Mouse (Mus musculus): ENCODE data around the gene Klb.

Klb gene

DNA sequence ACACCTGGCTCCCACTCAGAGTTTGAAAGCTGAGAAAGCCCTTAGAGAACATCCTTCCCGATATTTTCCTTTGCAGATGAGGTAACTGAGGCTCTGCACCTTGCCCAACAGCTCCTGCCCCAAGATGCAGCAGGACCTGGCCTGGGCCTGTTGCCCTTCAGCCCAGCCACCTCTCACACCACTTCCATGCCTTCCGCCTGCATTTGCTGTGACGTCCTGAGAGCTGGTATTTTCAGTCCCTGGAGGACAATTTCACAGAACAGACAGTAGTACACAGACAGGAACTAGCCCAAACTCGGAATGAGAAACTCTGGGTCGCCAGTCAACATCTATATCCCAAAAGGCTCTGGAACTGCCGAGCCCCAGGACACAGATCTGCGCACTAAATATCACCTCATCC lies 26.6 kb downstream of the Klb start:
- DNase-seq (ENCODE audit: low spot score in 2 of 2): no peak

DNA sequence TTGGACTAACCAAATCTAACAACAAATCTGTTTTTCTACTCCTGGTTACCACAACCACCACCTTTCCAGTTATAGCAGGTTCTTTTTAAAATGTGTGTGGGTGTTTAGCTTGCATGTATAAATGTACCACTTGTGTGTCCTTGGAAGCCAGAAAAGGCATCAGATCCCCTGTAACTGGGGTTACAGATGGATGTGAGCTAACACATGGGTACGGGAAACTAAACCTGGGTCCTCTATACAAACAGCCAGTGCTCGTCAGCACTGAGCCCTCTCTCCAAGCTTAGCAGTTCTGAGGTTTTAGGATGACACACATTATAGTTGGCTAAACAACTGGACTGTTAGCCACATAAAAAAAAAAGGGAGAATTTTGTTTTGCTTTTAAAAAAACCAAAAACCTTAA lies 37.6 kb downstream of the Klb start:
- no peak for DNase-seq (ENCODE audit: low spot score in 2 of 2)

DNA sequence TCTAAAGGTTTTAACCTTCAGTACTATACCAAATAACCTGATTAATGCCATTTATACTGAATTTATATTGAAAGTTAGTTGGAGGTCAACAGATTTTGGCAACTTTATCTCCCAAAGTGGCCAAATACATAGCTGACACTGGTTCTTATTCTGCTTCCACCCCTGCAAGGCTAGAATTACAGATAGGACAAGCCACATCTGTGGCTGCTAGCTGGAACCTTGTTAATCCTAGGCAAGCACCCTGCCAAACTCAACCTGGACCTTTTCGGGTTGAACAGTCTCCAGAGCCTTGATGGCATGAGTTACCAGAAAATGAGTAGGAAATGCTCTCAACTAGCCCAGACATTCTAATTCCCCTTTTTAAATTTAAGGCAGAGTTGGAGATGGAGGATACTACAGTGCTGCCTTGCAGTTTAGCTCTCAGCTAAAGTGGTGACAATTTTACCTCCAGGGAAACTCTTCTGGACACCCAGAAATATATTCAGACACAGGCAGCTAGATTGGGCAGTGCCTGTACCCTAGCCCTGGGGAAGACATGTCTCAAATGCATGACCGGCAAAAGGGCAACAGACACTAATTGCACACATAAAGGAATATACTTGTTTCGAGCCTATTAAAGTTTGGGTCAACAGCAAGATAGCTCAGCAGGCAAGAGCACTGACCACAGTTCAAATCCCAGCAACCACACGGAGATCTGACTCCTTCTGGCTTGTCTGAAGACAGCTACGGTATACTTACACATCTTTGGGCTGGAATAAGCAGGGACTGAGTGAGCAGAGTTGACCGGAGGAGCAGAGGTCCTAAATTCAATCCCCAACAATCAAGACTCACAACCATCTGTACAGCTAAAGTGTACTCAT lies 39.1 kb downstream of the Klb start:
- DNase-seq (ENCODE audit: low spot score in 2 of 2): no peak

DNA sequence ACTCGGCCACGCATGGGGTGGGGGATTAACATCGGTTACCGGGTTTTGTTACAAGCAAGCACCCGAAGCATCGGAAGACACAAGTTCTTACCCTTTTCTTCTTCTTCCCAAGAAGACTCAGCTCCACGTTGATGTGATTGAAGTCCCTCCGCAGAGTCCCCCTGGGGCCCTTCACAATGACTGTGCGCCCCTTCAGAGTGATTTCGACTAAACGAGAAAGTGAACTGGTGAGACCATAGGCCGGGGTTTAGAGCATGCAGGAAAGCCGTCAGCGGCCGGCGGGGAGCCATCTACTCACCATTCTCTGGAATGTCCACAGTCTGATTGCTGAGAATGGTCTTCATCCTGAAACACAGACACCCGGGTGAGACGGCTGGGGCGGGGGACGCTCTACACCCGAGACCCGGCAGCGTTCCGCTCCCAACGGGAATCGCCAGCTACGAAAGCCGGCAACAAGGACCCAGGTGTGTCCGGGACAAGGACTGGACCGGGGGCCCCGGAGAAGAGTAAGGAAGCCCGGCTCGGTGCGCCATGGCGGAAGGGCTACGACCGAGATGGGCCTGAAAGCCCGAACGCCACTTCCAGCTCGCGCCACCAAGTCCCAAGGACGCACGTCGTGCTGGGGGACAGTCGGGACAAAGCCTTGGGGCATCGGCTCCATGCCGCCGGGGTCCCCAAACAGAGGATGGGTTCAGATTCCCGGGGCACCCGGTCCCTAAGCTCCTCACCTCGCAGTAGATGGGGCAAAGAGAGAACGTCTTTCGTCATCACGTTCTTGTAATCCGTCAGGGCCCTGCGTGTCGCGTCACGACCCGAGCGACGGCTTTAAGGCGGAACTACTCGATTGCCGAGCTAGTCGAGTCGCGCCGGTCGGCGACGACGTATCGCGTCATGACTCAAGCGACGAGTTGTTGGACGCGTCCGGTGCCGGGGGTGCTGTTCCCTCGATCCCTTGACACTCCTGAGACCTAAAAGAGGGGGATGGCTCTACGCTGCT lies 42.8 kb downstream of the Klb start, which contains the start of the genes Rpl9 and Lias:
Gene Rpl9, minus strand, starts transcription at position 797 of the 997 bp plus-strand sequence.
Gene Lias, plus strand, starts transcription at position 850 of the 997 bp plus-strand sequence.
- DNase-seq (ENCODE audit: low spot score in 2 of 2): peak; percentile 98

DNA sequence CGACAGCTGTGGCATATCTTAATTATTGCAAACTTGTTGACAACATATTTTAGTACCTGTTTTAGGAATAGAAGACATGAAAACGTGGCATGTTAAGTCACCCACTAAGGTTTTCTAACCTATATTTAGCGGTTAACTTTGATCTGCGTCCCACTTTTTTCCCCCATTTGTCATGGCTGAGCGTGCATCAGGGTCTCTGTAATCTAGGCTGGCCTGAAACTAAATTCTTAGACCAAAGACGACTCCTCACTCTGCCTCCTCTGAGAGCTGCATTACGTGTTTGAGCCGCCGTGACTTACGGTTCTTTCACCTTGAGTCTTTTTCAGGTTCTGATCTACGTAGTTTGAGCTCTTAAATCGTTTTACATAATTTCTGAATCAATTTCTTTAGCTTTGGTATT lies 43.6 kb downstream of the Klb start:
- DNase-seq (ENCODE audit: low spot score in 2 of 2): no peak

DNA sequence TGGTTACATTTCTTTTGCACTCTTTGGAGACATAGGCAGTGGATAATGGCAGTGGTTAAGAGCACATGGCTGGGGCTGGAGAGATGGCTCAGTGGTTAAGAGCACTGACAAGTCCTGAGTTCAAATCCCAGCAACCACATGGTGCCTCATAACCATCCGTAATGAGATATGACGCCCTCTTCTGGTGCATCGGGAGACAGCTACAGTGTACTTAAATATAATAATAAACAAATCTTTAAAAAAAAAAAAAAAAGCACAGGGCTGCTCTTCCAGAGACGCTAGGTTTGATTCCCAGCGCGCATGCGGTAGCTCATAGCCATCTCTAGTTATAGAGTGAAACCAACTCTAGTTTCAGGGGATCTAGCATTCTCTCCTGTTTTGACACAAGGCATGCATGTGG lies 46.3 kb downstream of the Klb start:
- no peak for DNase-seq (ENCODE audit: low spot score in 2 of 2)

DNA sequence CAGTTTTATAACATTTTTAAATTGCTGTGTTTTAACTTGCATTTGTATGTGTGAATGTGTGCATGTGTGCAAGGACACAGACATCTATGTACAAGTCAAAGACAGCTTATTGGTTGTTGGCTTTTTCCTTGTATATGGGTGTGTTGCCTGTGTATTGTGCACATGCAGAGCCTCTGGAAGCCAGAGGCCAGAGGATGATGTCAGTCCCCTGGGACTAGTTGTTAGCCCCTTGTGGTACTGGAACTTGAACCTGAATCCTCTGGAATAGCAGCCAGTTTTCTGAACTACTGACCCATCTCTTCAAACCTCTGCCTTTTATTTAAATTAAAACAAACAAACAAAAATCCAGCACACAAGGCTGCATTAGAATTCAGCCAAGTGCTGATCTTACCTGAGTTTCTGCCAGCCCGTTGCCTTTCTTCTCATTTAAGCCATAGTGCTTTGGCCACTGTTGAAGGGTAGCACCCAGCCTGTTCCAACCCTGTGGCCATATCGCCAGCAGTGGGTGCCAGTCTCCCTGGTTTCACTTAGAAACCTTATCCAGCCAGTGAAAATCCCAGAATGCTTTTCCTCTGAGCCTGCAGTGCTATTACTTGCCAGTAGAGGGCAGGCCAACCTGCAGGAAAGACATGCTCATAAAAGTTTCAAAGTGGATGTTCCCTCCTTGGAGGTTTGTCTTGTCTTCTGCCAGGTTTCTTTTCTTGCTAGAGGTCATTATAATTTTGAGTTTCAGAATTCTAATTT lies 53.3 kb downstream of the Klb start:
- DNase-seq (ENCODE audit: low spot score in 2 of 2): peak; percentile 64 to 83

DNA sequence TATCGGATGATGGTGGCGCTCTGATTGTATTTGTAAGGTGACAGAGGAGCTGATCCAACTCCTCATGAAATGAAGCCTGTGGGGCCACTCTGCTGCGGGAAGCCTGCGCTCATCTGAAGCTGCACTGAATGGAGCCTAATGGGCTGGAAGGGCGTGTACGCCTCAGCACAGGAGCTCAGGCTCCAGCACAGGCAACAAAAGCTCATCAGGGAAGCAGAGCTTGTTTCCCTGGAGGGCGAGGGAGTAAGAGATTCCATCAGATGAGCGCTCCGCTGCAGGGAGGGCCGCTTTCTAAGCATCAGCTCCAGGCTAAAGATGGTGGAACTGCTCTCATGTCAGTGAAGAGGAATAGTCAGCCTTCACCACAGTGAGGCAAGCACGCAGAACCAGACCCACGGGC lies 59.9 kb downstream of the Klb start:
- no peak for DNase-seq (ENCODE audit: low spot score in 2 of 2)

DNA sequence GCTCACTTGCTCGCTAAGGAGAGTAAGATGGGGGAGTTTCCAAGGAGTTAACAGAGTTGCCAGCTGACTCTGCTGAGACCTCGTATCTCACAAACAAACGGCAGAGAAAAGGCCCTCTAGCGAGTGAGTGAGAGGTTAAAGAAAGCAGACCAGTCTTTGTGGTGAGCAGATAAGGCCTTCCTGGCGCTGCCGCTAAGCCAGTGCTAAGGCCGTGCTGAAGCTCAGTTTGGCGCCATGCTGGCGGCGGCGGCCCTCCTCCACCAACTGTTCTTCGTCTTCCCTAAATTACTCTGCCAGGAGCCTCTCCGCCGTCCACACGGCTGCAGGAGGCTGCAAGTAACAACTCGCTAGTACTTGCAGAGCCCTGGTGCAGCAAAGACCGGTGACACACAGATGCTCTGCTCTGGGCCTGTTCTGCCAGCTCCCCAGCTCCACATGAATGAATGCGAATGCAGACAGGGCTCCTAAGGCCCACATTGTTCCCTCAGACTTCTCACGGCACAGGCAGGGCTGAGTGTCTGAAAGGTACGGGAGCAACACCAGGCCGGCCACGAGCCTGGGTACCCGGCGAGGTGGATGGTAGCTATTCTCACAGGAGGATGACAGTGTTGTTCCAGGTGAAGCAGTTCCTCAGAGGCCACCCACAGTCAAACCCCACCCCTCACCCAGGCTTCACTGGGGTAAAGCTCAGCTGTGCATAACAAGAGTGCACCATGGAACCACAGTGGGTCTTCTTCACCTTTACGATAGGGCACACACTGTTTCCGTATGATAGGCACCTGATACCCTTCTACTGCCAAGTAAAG lies 67.7 kb downstream of the Klb start:
- DNase-seq (ENCODE audit: low spot score in 2 of 2): peak; percentile 19 to 33

DNA sequence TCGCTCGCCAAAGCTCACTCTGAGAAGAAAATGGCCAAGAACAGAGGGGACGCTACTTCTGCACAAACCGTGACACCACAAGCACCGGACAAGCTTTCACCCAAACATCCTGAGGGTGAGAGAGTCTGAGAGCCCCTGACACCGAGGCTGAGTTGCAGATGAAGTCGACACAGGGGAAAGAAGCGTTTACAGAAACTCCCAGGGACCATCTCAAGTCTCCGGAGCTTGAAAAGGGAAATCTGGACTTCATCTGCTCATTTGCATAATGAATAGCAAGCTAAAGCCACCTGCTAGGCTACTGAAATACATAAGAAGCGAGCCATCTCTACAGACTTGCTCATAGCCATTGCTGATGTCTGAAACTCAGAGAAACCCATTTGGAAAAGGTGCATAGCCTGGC lies 71.0 kb downstream of the Klb start:
- no peak for DNase-seq (ENCODE audit: low spot score in 2 of 2)

DNA sequence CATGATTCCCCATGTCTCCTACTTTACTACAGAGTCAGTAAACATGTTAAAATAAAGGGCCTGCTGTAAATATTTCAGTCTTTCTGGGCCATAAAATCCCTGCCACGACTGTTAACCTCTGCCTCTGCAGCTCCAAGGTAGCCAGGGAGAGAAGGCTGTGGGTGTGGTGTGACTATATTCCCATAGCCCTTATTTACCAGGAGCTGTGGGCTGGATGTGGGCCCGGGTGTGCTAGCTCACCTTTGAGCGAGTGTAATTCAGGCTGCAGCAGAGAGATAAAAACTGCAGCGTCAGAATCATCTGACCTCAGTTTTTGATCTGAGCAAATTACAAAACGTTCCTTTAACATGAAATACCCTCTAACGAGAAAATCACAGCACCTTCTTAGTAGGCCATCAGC lies 72.7 kb downstream of the Klb start:
- DNase-seq (ENCODE audit: low spot score in 2 of 2): no peak

DNA sequence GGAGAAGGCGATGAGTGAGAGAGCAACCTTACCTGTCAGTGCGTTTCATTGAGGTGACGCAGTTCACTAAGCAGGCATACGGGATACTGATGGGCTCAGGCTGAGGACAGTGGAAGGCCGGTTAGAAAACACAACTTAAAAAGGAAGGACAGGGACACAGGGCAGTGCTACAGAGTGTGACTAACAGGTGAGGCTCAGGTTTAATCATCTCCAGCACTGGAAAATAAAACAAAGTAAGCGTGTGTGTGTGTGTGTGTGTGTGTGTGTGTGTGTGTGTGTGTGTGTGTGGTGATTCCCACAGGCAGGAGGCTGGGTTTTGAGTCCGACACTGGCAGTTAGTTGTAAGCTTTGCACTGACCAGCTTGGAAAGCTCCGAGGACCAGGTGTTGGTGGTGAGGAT lies 74.7 kb downstream of the Klb start:
- no peak for DNase-seq (ENCODE audit: low spot score in 2 of 2)

DNA sequence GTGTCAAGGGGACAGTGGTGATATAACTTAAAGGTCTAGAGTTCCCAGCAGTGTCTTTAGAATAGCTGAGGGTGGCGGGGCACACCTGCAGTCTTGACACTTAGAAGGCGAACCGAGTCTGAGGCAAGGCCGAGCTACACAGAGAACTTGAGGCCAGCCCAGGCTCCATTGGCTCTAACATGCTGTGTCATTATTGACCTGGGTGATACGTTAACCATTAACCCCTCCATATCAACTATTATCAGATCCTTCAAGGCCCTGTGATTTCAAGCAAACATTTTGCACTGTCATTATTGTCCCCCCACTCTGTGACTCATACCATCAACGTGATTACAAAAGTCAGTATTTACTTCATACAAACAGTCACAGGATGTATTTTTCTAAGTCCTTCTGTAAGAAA lies 76.1 kb downstream of the Klb start:
- no peak for DNase-seq (ENCODE audit: low spot score in 2 of 2)

DNA sequence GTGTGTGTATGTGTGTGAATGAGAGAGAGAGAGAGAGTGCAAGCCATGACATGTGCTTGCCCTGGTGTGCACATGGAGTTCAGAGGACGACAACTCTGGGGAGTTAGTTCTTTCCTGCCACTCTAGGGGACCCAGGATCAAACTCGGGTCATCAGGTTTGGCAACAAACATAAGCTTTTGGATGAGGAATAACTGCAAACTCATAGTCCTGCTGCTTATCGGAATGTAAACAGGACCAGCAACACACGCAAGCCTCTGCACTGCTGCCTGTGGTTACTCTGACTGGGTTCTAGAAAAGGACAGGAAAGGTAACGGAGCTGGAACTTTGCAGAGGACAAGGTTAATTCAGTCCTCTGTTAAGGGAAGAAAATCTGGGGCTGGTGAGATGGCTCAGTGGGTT lies 77.1 kb downstream of the Klb start:
- no peak for DNase-seq (ENCODE audit: low spot score in 2 of 2)

DNA sequence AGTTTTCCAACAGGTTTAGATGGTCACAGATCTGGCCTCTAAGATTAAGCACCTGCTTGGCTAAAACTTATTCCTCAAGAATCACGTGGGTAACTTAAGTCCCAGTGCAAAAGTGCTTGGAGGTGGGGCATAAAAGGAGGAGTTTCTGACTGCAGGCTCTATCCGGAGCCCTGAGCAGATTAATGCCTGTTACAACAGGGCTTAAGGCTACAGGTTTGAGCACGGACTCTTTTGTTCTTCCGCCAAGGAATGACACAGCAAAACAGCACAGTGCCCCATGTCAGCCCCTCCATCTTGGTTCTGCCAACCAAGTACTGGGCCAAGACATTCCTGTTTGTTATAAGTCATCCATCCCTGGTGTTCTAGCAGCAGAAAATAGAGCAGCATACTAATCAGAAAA lies 80.2 kb downstream of the Klb start:
- no peak for DNase-seq (ENCODE audit: low spot score in 2 of 2)

DNA sequence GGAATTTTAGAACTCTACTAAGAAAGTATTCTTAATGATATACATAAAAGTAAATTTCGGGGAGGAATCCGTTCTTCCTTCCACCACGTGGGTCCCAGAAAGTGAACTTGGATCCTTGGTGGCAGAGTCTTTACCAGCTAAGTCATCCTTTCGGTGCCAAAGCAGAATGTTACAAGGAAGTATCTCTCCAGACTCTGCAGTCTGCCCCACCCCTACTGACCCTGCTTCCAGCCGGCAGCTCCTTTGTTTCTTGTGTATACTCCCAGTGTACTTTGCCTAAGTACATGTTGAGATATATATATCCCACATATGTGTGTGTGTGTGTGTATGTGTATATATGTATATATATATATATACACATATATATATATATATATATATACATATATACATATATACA lies 81.3 kb downstream of the Klb start:
- DNase-seq (ENCODE audit: low spot score in 2 of 2): no peak

All from heart, adult 9 months (tissue).